Mouse (Mus musculus): ENCODE results near the gene Nacc1.
A peak's percentile ranks its signal among the peaks of the same experiment; 100 is the strongest.

Gene Nacc1

DNA sequence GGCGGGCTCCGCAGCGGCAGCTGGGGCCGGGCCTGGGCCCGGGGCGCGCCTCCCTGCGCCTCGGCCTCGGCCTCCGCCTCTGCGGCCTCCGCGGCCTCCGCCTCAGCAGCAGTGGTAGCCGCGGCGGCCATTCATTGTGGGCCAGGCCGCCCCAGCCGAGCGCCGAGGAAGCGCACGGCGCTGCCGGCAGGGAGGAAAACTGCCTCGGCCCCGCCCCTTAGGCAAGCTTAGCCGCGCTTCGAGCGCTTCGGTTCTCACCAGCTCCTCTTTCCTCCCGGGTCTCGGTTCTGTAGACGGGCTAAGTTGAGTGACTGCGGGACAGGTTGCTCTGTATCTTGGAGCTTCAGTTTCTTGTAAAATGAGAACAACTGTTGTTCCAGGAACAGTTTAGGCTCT lies at the start of gene Nacc1:
TSS of gene Nacc1 (minus strand) at position 158 of the 396 bp plus-strand sequence.
- peak; percentile 58 to 77 for DNase-seq (ENCODE audit: low spot score in 2 of 2)

DNA sequence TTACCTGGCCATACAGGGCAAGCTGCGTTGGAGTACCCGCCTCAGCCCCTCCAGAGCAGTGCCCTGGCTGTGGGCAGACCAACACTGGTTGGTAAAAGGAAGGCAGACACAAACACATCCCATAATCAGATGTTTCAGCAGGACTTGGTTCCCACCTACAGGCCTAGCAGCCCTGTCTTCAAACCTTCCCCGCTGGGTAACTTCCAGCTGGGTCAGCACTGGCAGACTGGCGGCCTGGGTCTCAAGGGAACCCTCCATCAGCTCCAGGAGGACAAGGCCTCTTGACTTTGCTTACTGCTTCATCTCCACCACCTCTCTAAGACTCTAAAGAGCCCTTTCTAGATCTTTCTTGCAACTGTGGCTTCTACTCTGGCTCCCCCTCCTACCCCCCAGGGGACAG lies 48.9 kb upstream of the Nacc1 start:
- DNase-seq (ENCODE audit: low spot score in 2 of 2) = no peak

DNA sequence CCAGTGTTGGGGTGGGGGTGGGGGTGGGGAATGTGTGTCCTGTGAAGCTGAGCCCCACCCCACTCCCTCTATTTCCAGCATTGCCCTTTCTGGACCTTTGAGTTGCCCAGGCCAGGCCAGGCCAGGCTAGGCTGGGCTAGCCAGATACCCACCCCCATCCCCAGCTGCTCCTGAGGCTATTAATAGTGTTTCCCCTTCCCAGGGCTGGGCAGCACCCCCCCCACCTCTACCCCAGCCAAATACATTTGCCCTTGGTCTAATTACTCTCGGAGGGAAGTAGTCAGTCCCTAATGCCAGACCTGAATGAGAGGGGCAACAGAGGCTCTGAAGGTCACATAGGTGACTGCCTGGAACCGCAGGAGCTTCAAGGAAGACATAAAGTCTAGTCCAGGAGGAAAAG lies 47.9 kb upstream of the Nacc1 start:
- no peak for DNase-seq (ENCODE audit: low spot score in 2 of 2)

DNA sequence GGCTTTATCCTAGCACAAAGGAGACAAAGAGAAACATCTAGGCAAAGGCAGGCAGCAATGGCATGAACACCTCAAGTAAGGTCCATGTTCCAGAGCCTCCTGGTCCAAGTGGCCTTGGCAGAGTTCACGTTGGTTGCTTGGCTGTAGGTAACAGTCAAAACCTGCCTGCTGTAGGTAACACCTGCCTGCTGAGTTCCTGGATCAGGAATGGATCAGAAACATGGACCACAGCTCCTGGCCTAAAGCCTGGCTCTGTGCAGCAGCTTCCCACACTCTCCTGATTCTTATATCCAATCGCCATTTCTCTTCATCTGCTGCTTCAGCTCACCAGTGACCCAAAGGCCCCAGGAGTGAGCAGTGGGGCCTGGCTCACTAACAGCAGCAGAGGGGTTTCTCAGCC lies 47.0 kb upstream of the Nacc1 start:
- DNase-seq (ENCODE audit: low spot score in 2 of 2) = no peak

DNA sequence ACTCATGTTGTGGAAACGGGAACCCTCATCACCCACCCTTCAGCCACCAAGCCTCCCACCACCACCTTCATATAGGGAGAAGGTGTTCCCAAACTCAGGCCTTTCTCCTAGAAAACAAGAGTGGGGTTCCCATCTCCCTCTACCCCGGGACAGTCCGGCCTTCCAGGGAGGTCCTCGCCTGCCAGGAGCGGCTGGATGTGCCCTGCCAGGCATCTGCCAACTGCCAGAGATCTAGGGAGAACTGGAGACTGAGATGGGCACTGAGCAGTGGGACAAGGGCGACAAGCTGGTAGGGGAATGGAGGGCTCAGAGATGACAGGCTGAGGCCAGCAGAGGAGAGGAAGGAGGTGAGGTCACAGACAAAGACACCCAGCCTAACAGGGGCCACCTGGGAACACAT lies 46.3 kb upstream of the Nacc1 start:
- no peak for DNase-seq (ENCODE audit: low spot score in 2 of 2)

DNA sequence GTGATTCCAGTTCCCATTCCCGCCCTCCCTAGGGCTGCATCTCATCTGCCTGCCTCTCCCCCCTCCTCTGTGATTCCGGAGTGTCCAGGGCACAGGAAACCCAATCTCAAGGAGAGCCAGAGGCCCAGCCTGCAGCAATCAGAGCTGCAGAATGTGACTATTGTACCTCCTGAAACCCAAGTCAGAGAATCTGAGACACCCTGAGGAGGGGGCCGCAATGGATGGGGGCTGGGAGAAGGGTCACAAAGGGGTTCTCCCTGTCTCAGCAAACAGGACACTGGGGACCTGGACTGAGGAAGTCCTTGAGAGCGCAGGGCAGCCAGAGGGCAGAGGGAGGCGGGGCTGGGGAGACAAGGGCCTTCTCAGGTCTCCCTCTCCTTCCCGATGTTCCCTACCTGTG lies 45.3 kb upstream of the Nacc1 start:
- DNase-seq (ENCODE audit: low spot score in 2 of 2) = no peak

GRCm38 (mm10) chr8:84732545-84732944 lies 44.9 kb upstream of the Nacc1 start:
- peak in 1 of 2 experiments; percentile 62 for DNase-seq (ENCODE audit: low spot score in 2 of 2)

DNA sequence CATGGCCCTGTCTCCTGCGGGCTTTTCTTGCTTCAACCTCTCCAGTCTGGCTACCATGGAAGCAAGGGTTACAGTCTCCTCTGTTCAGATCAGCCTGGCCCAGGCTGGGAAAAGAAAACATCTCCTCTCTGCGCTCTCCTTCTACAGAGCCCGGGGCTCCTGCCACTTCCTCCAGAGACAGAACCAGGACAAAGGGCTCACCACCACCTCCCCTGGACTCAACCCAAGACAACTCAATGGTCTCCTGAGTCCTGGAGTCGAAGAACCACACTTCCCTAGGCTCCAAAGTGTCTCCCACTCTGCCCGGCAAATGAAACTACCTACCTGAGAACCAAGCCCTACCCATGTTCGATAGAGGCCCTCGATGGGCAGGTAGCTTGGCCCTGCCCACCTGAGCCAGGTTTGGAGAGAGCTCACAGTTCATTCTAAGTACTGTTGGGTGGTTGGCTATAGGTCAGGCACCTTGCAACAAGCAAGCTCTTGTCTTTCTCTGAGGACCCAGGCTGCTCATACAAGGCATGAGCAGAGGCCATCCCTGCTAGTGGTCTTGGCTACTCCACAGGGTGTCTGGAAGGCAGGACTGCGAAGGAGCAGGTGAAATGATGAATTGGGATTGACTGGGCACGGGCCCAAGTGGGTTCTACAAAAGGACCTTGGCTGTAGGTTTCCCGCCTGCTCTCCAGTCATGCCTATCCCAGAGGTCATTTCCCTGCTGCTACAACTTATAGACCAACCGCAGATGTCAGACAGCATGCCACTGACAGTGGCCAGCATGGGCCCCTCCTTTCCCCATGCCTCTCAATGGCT lies 43.9 kb upstream of the Nacc1 start:
- no peak for DNase-seq (ENCODE audit: low spot score in 2 of 2)

DNA sequence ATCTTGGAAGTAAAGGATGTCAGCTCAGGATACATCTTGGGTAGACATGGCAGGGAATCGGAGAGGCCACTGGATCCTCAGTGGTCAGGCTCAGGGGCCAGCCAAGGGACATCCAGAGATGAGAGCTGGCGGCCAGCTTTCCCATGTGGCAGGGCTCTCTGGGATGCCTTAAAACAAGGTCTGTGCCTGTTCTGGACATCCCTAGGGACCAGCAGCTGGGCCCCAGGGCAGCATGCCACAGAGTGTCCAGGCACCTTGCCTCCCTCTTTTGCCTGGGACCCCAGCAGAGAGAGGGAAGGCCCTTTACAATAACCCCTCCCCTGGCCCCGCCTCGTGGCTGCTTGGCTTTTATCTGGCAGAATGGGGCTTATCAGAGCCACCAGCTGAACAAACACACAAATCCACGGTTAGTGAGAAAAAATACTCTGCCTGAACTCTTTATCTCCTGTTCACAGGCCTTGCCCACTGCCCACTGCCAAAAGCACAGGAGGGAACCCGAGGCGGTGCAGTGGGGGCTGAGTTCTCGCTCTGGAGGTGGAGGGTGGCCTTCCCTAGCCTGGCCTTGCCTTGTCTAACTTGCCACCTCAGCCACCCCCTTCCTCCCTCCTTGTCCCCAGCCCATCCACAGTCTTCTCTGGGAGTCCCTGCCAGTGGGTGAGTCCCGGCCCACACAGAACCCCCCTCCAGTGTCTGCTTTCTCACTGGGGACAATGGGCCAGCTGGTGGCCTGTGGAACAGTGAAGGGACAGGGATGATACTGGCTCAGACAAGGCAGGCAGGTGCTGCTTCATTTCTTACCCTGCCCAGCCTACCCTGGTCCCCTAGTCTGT lies 43.1 kb upstream of the Nacc1 start:
- DNase-seq (ENCODE audit: low spot score in 2 of 2) = no peak

GRCm38 (mm10) chr8:84729921-84730362 lies 42.3 kb upstream of the Nacc1 start:
- DNase-seq (ENCODE audit: low spot score in 2 of 2) = no peak

GRCm38 (mm10) chr8:84728474-84728873 lies 40.8 kb upstream of the Nacc1 start:
- DNase-seq (ENCODE audit: low spot score in 2 of 2) = no peak

DNA sequence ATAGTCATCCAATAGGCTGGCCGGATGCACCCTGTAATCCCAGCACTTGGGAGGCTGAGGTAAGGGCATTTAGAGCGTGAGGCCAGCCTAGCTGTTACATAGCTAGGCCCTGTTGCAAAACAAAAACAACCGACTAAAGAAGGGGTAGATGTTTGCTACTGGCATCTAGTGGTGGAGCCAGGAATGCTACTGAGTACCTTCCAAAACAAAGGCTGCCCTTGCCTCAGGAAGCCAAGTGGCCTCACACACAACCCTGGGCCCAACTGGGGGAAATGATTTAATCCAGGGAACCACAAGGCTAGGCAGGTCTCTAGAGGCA lies 38.2 kb upstream of the Nacc1 start:
- peak in 1 of 2 experiments; percentile 70 for DNase-seq (ENCODE audit: low spot score in 2 of 2)

DNA sequence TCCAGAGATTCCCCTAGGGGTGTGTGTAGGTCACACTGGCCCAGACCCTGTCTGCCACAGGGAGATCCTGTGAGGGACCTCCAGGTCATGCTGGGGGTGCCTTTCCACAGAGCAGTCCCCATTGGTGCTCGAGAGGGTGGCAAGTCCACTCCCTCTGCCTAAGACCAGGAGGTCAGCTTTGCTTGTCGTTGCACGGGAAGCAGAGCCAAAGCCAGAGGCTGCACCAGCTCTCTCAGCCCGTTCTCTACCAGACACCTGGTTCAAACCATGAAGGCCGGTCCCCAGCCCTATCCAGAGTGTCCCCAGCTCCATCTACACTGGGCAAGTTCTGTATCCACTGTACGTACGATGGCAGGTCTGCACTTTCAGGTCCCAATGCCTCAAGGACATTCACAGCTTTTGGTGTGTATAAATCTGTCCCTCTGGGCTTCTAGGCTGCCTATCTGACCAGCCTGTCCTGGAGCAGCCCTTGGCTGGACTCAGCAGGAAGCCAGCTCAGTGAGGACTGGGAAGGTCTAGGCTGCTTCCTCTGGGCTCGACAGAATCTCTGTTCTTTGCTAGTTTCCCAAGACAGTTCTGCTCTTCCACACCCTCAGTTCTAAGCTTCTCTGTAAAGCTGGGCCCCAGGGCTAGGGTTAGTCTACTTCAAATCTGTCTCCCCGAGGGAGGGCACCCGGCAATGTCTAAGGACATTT lies 37.7 kb upstream of the Nacc1 start:
- DNase-seq (ENCODE audit: low spot score in 2 of 2) = no peak

- DNase-seq (ENCODE audit: low spot score in 2 of 2) = no peak
Observed at GRCm38 (mm10) chr8:84724683-84725082, 37.0 kb upstream of the Nacc1 start.

DNA sequence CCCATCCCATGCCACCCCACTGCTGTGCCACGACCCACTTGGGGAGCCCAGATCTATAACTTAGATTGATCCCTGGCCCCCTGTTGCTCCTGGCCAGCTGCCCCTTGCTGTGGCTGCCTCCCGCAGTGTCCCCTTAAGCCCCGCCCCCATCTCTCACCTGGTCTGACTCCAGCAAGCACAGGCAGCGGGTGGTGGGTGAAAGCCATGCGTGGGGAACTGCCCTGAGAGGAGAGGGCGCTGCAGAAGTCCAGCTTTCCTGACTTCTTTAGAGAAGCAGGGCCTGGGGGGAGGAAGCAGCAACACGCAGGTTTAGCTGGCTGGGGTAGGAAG lies 35.9 kb upstream of the Nacc1 start:
- DNase-seq (ENCODE audit: low spot score in 2 of 2) = no peak

- peak in 1 of 2 experiments; percentile 76 for DNase-seq (ENCODE audit: low spot score in 2 of 2)
Observed at GRCm38 (mm10) chr8:84722850-84723570, 35.3 kb upstream of the Nacc1 start, which contains the start of gene G430095P16Rik. TSS of gene G430095P16Rik (plus strand) at chr8:84723007.

DNA sequence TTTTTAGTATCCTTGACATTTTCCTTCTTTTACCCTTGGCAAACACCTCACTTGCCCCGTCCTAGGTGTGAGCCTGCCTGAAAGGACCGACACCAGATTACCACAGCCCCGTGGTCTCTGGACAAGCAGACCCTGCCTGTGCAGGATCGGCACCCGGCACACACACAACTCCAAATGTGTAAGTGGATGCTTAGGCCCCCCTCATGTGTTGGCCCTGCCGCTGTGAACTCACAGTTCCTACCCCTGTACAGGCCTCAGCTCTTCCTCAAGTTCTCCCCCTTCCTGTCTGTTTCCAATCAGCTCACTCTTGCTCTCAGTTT lies 34.8 kb upstream of the Nacc1 start:
- DNase-seq (ENCODE audit: low spot score in 2 of 2) = no peak

DNA sequence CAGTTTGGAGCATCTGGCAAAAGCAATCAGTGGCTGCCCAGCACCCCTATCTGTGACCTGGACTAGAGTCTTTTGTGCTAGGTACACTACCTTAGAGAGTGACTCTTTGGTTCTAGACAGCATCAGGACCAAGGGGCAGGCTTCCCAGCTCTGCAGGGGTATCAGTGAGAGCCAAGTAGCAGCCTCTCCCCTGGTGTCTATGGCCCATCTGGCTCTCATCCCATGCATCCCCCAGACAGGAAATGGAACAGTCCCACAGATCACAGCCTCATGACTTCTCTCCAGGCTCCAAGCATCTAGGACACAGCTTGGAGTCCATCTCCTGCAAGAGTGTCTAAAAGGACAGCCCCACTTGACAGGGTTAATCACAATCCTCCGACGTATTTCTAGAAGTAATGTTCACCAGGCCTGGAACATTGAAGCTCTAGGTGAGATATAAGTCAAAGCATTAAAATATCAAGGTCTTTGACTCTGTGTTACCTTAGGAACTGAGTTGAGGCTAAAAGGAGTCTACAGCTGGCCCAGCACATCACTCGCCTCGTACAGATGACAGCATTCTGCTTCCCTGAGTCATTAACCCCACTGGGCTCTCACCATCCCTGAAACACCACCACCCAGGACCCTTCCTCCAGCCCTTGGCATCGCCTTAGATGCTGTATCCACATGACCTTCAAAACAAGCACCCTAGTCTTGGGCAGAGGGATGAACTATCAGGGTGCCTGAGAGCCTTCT lies 31.5 kb upstream of the Nacc1 start:
- DNase-seq (ENCODE audit: low spot score in 2 of 2) = no peak

- no peak for DNase-seq (ENCODE audit: low spot score in 2 of 2)
Observed at GRCm38 (mm10) chr8:84718476-84718875, 30.8 kb upstream of the Nacc1 start.

- DNase-seq (ENCODE audit: low spot score in 2 of 2) = no peak
Observed at GRCm38 (mm10) chr8:84716790-84717189, 29.1 kb upstream of the Nacc1 start.

GRCm38 (mm10) chr8:84715893-84716468 lies 28.3 kb upstream of the Nacc1 start:
- no peak for DNase-seq (ENCODE audit: low spot score in 2 of 2)

Measured in left cerebral cortex, adult 9 months (tissue).